Mouse (Mus musculus) kidney, embryonic 16.5 days (tissue): ENCODE measurements around the gene Kcnk2. TPM values are rescaled to one million over a fixed set of nuclear protein-coding genes. Genes with fewer than 3 reads are reported as not detected.

ENCODE experiments used
- ATAC-seq: fragments of 200-750 bp; cut with Nextera tagmentation; 2 replicates; pipeline ENCODE4 v1.8.0; 2017; ENCODE audit warnings: moderate TSS enrichment; ENCODE audit not compliant: low FRiP score, low TSS enrichment
- H3K27ac ChIP-seq: fragments of 300-500 bp; sonication (generic); 2 replicates; pipeline ENCODE4 v1.5.1; 2014; ENCODE audit warnings: low read length
- H3K27me3 ChIP-seq: fragments of 300-500 bp; sonication (generic); 2 replicates; pipeline ENCODE4 v1.6.1; 2014; ENCODE audit warnings: low read length, control low read depth, mixed read lengths; ENCODE audit not compliant: insufficient read depth
- H3K36me3 ChIP-seq: fragments of 300-500 bp; sonication (generic); 2 replicates; pipeline ENCODE4 v1.6.1; 2014; ENCODE audit warnings: low read length, control low read depth, mixed read lengths; ENCODE audit not compliant: insufficient read depth
- H3K4me1 ChIP-seq: fragments of 300-500 bp; sonication (generic); 2 replicates; pipeline ENCODE4 v1.6.1; 2014; ENCODE audit warnings: low read length, control low read depth, mixed read lengths; ENCODE audit not compliant: insufficient read depth
- H3K4me2 ChIP-seq: fragments of 300-500 bp; sonication (generic); replicated peaks from 2 replicates; pipeline ENCODE4 v1.6.1; 2014; ENCODE audit warnings: low read depth, low read length
- H3K4me3 ChIP-seq: fragments of 300-500 bp; sonication (generic); 2 replicates; pipeline ENCODE4 v1.5.1; 2014; ENCODE audit warnings: mild to moderate bottlenecking, low read length
- H3K9ac ChIP-seq: fragments of 300-500 bp; sonication (generic); replicated peaks from 2 replicates; pipeline ENCODE4 v1.6.1; 2014; ENCODE audit warnings: low read length
- H3K9me3 ChIP-seq: fragments of 300-500 bp; sonication (generic); 2 replicates; pipeline ENCODE4 v1.6.1; 2016; ENCODE audit warnings: low read length, control low read depth
- WGBS: fragments of 180-500 bp; shearing (Covaris S2); extraction: QIAGEN DNeasy Blood & Tissue Kit; methylation state at CpG from one replicate; pipeline ENCODE4 v1.1.7; 2014; 5-methylcytosine and 5-hydroxymethylcytosine counted together
- polyA plus RNA-seq: library from polyadenylated mRNA; unstranded; fragments of >200 nt; fragmentation: Nextera tagmentation; extraction: Ambion mirVana; gene quantifications from 2 replicates; pipeline ENCODE4 v1.2.1, GENCODE M21; 2015

The Kcnk2 gene
- 1.8 and 1.9 TPM in 2 replicates for polyA plus RNA-seq

DNA sequence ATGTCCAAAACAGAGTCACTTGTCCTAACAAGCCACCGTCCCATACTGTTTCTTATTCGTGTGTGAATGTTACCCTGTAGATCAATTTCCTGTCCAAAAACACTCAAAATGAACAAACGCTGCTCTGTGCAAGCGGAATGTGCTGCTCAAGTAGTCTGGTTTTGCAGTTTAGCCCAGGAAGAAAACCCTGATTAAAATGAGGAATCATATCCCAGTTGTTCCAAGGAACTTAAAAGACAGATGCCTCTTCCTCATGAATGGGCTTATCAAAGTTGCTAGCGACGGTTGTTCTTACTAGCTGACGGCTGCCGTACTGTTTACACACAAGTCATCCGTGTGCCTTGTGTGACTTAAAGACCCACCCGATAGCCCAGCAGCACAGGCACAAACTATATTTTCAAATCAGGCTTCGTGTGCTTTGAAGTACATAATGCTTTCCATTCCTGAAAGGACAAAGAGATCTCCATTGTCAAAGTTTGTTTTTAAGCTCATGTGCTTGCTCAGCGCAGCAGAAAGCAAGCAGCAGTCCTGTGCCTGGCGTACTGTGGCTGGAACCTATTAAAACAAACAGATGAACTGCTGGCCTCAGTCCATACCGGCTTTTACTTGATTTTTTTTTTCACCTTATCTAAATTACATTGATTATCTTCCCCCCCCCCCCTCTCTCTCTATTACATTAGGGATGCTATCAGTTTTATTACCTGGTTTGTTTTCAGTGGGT lies at the start of gene Kcnk2:
Gene Kcnk2, minus strand, starts transcription at position 51 of the 721 bp plus-strand sequence.
- peak within 1 kb of the TSS; percentile 45 for H3K4me2 ChIP-seq
- H3K27me3 ChIP-seq, result 0 out of 2 replicates have a peak, but pooled peaks cover 2% of the 10 kb centered on the region
- ATAC-seq, result no peak
- peaks cover 12% of the 10 kb centered on the region for H3K4me1 ChIP-seq
- no peak within 1 kb of the TSS for H3K27ac ChIP-seq
- H3K9ac ChIP-seq, result no peak within 1 kb of the TSS
- H3K4me3 ChIP-seq, result peak within 1 kb of the TSS; percentile 16
- H3K9me3 ChIP-seq, result no peaks in the 10 kb centered on the region
- 14% methylated on average over 14 of the region's 14 CpGs for WGBS
- H3K36me3 ChIP-seq, result no peaks in the 10 kb centered on the region

GRCm38 (mm10) chr1:189440741-189441140 lies 38.7 kb upstream of the Kcnk2 start:
- Histone ChIP-seq H3K9me3 (no peaks in the 10 kb centered on the region), H3K27ac (no peak overlapping the region), H3K9ac (no peak overlapping the region), H3K4me1 (no peaks in the 10 kb centered on the region), H3K4me2 (no peak overlapping the region), H3K4me3 (no peak overlapping the region), H3K27me3 (no peaks in the 10 kb centered on the region), H3K36me3 (no peaks in the 10 kb centered on the region)
- 72% methylated on average over 9 of the region's 9 CpGs for WGBS
- ATAC-seq, result no peak

- Histone ChIP-seq H3K4me2 (no peak overlapping the region), H3K4me3 (no peak overlapping the region), H3K9ac (no peak overlapping the region), H3K27me3 (no peaks in the 10 kb centered on the region), H3K36me3 (no peaks in the 10 kb centered on the region), H3K4me1 (no peaks in the 10 kb centered on the region), H3K9me3 (no peaks in the 10 kb centered on the region), H3K27ac (no peak overlapping the region)
- WGBS, result 83% methylated on average over 5 of the region's 5 CpGs
- no peak for ATAC-seq
Observed at GRCm38 (mm10) chr1:189437126-189437525, 35.1 kb upstream of the Kcnk2 start.

DNA sequence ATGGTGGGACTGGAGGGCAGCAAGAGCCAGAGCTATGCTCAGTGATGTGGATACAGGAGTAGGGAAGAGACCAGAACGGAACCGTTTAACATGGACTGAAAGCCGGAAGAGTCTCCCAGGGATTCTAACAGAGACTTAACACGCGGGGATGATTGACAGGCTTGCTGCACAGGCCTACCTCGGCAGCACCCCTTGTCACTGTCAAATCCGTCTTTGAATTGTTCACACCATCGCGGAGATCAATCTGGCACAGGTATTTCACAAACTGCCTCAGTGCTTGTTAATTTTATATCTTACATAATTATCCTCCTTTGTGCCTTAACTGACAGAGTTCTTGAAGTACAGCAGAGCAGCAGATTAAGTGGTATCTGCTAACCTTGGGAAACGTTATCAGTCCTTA lies 33.4 kb upstream of the Kcnk2 start:
- H3K4me1 ChIP-seq, result no peaks in the 10 kb centered on the region
- H3K4me3 ChIP-seq, result no peak overlapping the region
- no peaks in the 10 kb centered on the region for H3K36me3 ChIP-seq
- H3K9me3 ChIP-seq, result no peaks in the 10 kb centered on the region
- no peak overlapping the region for H3K4me2 ChIP-seq
- H3K27me3 ChIP-seq, result no peaks in the 10 kb centered on the region
- 85% methylated on average over 10 of the region's 10 CpGs for WGBS
- ATAC-seq, result no peak
- no peak overlapping the region for H3K9ac ChIP-seq
- no peak overlapping the region for H3K27ac ChIP-seq

DNA sequence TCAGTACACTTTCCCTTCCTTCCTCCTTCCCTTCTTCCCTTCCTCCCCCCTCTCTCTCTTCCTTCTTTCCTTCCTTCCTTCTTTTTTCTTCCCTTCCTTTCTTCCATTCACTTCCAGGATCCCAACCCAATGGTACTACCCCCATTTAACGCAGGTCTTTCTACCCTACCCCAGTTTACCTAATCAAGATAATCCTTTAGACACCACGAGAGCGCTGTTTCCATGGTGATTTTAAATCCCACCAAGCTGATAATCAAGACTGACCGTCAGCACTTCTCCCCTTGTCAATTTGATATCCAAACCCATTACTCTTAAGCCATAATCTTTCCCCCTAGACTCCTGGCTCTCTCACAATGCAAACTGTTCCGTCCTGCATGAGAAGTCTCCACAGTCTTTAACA lies 29.4 kb upstream of the Kcnk2 start:
- H3K27me3 ChIP-seq, result no peaks in the 10 kb centered on the region
- H3K27ac ChIP-seq, result no peak overlapping the region
- no peak for ATAC-seq
- no peak overlapping the region for H3K9ac ChIP-seq
- peaks cover 11% of the 10 kb centered on the region for H3K4me1 ChIP-seq
- no peaks in the 10 kb centered on the region for H3K9me3 ChIP-seq
- H3K36me3 ChIP-seq, result no peaks in the 10 kb centered on the region
- no peak overlapping the region for H3K4me3 ChIP-seq
- WGBS, result 64% methylated on average over 5 of the region's 5 CpGs
- no peak overlapping the region for H3K4me2 ChIP-seq

GRCm38 (mm10) chr1:189430534-189430933 lies 28.5 kb upstream of the Kcnk2 start:
- peaks cover 11% of the 10 kb centered on the region for H3K4me1 ChIP-seq
- WGBS, result 17% methylated on average over 4 of the region's 4 CpGs
- H3K9me3 ChIP-seq, result no peaks in the 10 kb centered on the region
- no peaks in the 10 kb centered on the region for H3K27me3 ChIP-seq
- H3K36me3 ChIP-seq, result no peaks in the 10 kb centered on the region
- H3K9ac ChIP-seq, result no peak overlapping the region
- no peak overlapping the region for H3K4me3 ChIP-seq
- no peak overlapping the region for H3K27ac ChIP-seq
- ATAC-seq, result peak; percentile 87; the same call in 1 of the 2 replicates
- H3K4me2 ChIP-seq, result no peak overlapping the region

- H3K27ac ChIP-seq, result 0 out of 2 replicates have a peak overlapping the region, but pooled peaks have one; percentile 17
- no peak overlapping the region for H3K4me3 ChIP-seq
- no peak overlapping the region for H3K9ac ChIP-seq
- ATAC-seq, result peak; percentile 66; the same call in 1 of the 2 replicates
- peaks cover 11% of the 10 kb centered on the region for H3K4me1 ChIP-seq
- WGBS, result 20% methylated on average over 10 of the region's 10 CpGs
- no peaks in the 10 kb centered on the region for H3K27me3 ChIP-seq
- no peaks in the 10 kb centered on the region for H3K36me3 ChIP-seq
- H3K4me2 ChIP-seq, result no peak overlapping the region
- no peaks in the 10 kb centered on the region for H3K9me3 ChIP-seq
Observed at GRCm38 (mm10) chr1:189429566-189429965, 27.5 kb upstream of the Kcnk2 start.

DNA sequence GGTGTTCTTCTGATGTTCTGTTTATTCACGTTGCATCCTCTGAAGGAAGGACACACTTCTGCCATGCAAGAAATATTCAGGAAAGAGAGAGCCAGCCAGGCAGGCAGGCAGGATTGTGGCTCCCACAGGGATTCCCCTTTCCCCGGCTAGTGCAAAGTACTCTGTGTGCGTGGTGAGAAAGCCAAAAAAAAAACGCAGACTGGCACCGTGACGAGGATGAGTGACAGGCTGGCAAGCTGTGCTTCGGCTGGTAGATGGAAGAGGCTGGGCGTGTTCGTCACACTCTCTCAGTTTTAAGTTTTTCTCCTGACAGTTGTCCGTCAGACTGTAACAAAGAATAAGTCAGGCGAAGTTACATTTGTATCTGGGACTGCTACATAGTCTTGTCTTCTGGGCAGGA lies 24.2 kb upstream of the Kcnk2 start:
- no peak overlapping the region for H3K27ac ChIP-seq
- H3K36me3 ChIP-seq, result no peaks in the 10 kb centered on the region
- peaks cover 11% of the 10 kb centered on the region for H3K4me1 ChIP-seq
- WGBS, result 86% methylated on average over 11 of the region's 11 CpGs
- no peaks in the 10 kb centered on the region for H3K9me3 ChIP-seq
- no peak overlapping the region for H3K4me2 ChIP-seq
- no peaks in the 10 kb centered on the region for H3K27me3 ChIP-seq
- H3K9ac ChIP-seq, result no peak overlapping the region
- ATAC-seq, result no peak
- no peak overlapping the region for H3K4me3 ChIP-seq

DNA sequence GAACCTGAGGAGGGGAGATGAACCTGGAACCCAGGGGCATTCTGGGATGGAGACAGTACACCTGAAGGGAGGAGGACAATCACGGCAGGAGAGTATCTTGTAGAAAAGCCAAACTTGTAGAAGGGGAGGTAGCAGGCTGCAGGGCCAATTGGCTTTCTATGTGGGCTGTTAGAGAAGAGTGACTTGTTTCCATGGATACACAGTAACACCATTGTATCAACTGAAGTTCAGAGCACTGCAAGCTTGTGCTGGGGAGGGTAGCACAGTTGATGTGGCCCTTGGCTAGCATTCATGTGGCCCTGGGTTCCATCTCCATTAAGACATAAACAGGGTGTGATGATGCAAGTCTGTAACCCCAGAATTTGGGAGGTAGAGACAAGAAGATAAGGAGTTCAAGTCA lies 17.8 kb upstream of the Kcnk2 start:
- Histone ChIP-seq H3K36me3 (no peaks in the 10 kb centered on the region), H3K27ac (no peak overlapping the region), H3K4me3 (no peak overlapping the region), H3K4me2 (no peak overlapping the region), H3K27me3 (no peaks in the 10 kb centered on the region), H3K9me3 (no peaks in the 10 kb centered on the region), H3K4me1 (no peaks in the 10 kb centered on the region), H3K9ac (no peak overlapping the region)
- ATAC-seq, result no peak
- WGBS, result 59% methylated on average over 1 of the region's 1 CpGs

DNA sequence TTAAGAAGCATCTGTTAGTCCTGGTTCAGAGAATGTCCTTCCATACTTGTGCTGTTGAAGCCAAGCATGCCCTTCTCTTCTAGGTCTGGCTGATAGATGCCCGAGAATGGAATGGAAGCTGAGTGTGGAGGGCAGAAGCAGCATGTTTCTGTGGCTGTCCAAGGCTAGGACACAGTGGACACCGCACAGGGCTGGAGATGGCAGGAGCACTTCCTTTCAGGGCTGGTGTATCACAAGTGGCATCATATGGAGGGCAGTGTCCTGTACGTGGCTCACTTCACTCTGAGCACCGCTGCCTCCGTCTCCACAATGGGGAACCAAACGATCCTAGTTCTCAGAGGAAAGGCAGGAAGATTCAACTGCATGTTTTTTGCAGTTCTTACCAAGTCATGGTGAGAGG lies 7.8 kb upstream of the Kcnk2 start:
- no peak overlapping the region for H3K27ac ChIP-seq
- WGBS, result 89% methylated on average over 6 of the region's 6 CpGs
- H3K4me2 ChIP-seq, result no peak overlapping the region
- no peaks in the 10 kb centered on the region for H3K4me1 ChIP-seq
- H3K36me3 ChIP-seq, result no peaks in the 10 kb centered on the region
- ATAC-seq, result no peak
- H3K4me3 ChIP-seq, result no peak overlapping the region
- H3K27me3 ChIP-seq, result no peaks in the 10 kb centered on the region
- no peak overlapping the region for H3K9ac ChIP-seq
- H3K9me3 ChIP-seq, result no peaks in the 10 kb centered on the region
